Comparison of ENCODE assay signal across 13 mouse cellular contexts in genomic region chr17:71290486-71291410, GRCm38 (mm10). TPM values are rescaled to one million over a fixed set of nuclear protein-coding genes. Genes with fewer than 3 reads are reported as not detected.
DNase-seq lines count a peak whose midpoint lies in the region; ATAC-seq and TF ChIP-seq lines count a peak whose summit lies in the region.
"Had no signal": no experiment of that assay in that cellular context is flagged by ENCODE, and none has a peak within 500 bp of the region (broad histone marks: within the 10 kb centered on the region; RNA-seq: fewer than 3 reads in every experiment).

No protein-coding gene starts in this region.

- H3K27me3 ChIP-seq in heart, embryonic 15.5 days = no peaks in the 10 kb centered on the region
- no peaks in the 10 kb centered on the region for H3K27me3 ChIP-seq in heart, adult 2 months (ENCODE audit: control insufficient read depth, insufficient read depth, low read length)
- no peaks in the 10 kb centered on the region for H3K27me3 ChIP-seq in MEL (ENCODE audit: control insufficient read depth in 1 of 2, insufficient read depth in 2 of 2, low read length in 2 of 2)
- H3K27me3 ChIP-seq in liver, embryonic 14.5 days (ENCODE audit: control insufficient read depth, insufficient read depth, low read length) = no peaks in the 10 kb centered on the region
- H3K27me3 ChIP-seq: midbrain, embryonic 15.5 days; neural tube, embryonic 13.5 days had no signal

- H3K36me3 ChIP-seq in heart, embryonic 15.5 days = no peaks in the 10 kb centered on the region
- no peaks in the 10 kb centered on the region for H3K36me3 ChIP-seq in heart, adult 2 months (ENCODE audit: control insufficient read depth, insufficient read depth, low read length)
- H3K36me3 ChIP-seq in MEL (ENCODE audit: control insufficient read depth in 1 of 2, insufficient read depth in 2 of 2, low read length in 2 of 2) = peaks cover 0 to 79% of the 10 kb centered on the region in 2 experiments; a peak in 2 of 4 replicates
- H3K36me3 ChIP-seq in liver, embryonic 14.5 days (replicated peaks; ENCODE audit: control insufficient read depth, insufficient read depth, low read depth) = no peaks in the 10 kb centered on the region; the same call in 1 of the 2 replicates
- H3K36me3 ChIP-seq: midbrain, embryonic 15.5 days; neural tube, embryonic 13.5 days had no signal

- no peak overlapping the region for H3K9ac ChIP-seq in heart, embryonic 15.5 days
- no peak overlapping the region for H3K9ac ChIP-seq in heart, adult 2 months (ENCODE audit: low read depth, low read length)
- H3K9ac ChIP-seq in MEL (ENCODE audit: control insufficient read depth, low read depth, low read length, poor library complexity, severe bottlenecking) = peak overlapping the region; percentile 38; the same call in 1 of the 2 replicates
- H3K9ac ChIP-seq in liver, embryonic 14.5 days (replicated peaks) = peak overlapping the region; percentile 57
- H3K9ac ChIP-seq: midbrain, embryonic 15.5 days; neural tube, embryonic 13.5 days had no signal

- H3K4me2 ChIP-seq in heart, embryonic 15.5 days = peak overlapping the region; percentile 16
- H3K4me2 ChIP-seq in liver, embryonic 14.5 days (ENCODE audit: low read depth) = peak overlapping the region; percentile 65
- H3K4me2 ChIP-seq: midbrain, embryonic 15.5 days; neural tube, embryonic 13.5 days had no signal

- 38% methylated on average over 7 of the region's 7 CpGs for WGBS in heart, embryonic 15.5 days
- 53% methylated on average over 7 of the region's 7 CpGs for WGBS in heart, adult 2 months
- 24% methylated on average over 7 of the region's 7 CpGs for WGBS in liver, embryonic 14.5 days (ENCODE audit: insufficient replicate concordance)

- intact Hi-C loops in heart, adult 2 months (cut with DNase I) = no loop called here

- ATAC-seq in heart, embryonic 15.5 days (replicated peaks; ENCODE audit: insufficient number of reproducible peaks, insufficient read depth, low FRiP score, low read depth) = no peak
- ATAC-seq in liver, embryonic 14.5 days (ENCODE audit: insufficient read depth) = peak; percentile 90
- ATAC-seq: forebrain, embryonic 16.5 days; midbrain, embryonic 15.5 days had no signal

- peak overlapping the region; percentile 66 for H3K27ac ChIP-seq in heart, embryonic 15.5 days
- H3K27ac ChIP-seq in heart, adult 2 months = no peak overlapping the region; the same call in 1 of the 2 replicates
- H3K27ac ChIP-seq in MEL (ENCODE audit: control insufficient read depth, low read depth, low read length) = peak overlapping the region; percentile 94
- H3K27ac ChIP-seq in liver, embryonic 14.5 days = peak overlapping the region; percentile 97
- H3K27ac ChIP-seq: midbrain, embryonic 15.5 days; neural tube, embryonic 13.5 days had no signal

- no peak overlapping the region for H3K4me3 ChIP-seq in heart, embryonic 15.5 days
- no peak overlapping the region for H3K4me3 ChIP-seq in heart, adult 2 months
- no peak overlapping the region for H3K4me3 ChIP-seq in MEL (ENCODE audit: control insufficient read depth in 1 of 2, insufficient read depth in 1 of 2, low read depth in 2 of 2, low read length in 2 of 2)
- H3K4me3 ChIP-seq in liver, embryonic 14.5 days (ENCODE audit: insufficient read depth in 1 of 2, low read depth in 2 of 2, low read length in 2 of 2) = no peak overlapping the region
- H3K4me3 ChIP-seq: midbrain, embryonic 15.5 days; neural tube, embryonic 13.5 days had no signal

- no peak for TF ChIP-seq EP300 in heart, adult 2 months (IDR thresholded peaks at IDR 0.05; ENCODE audit: insufficient read depth, low read depth, low read length)
- peak; percentile 67 to 83 for TF ChIP-seq EP300 in MEL (IDR thresholded peaks at IDR 0.05; ENCODE audit: low read depth in 1 of 2, low read length in 2 of 2)
- peak; percentile 87 for TF ChIP-seq EP300 in liver, embryonic 14.5 days (IDR thresholded peaks at IDR 0.05; ENCODE audit: low read depth)

- DNase-seq in heart, adult 2 months = no peak
- DNase-seq in MEL (ENCODE audit: low read depth, low spot score) = peak; percentile 91
- peak; percentile 79 for DNase-seq in c-Kit-positive CD71-positive TER-119-negative erythroid progenitor cells, embryonic 14.5 days (ENCODE audit: low read depth)
- DNase-seq in liver, embryonic 14.5 days (ENCODE audit: low read depth in 3 of 3, low spot score in 3 of 3) = peak in 1 of 3 experiments; percentile 72
- DNase-seq in lung, postnatal 14 days = no peak
- no peak for DNase-seq in adrenal gland, postnatal 14 days
- DNase-seq: cerebellum, adult 8-10 months; right cerebral cortex, adult 18-20 months; thymus, postnatal 4 days had no signal

- TF ChIP-seq RAD21 in MEL (IDR thresholded peaks at IDR 0.05; ENCODE audit: low read depth, low read length) = no peak

- no peak for TF ChIP-seq CTCF in heart, adult 2 months (IDR thresholded peaks at IDR 0.05)
- no peak for TF ChIP-seq CTCF in MEL (IDR thresholded peaks at IDR 0.05 in 2 of 3, conservative IDR thresholded peaks at IDR 0.05 in 1 of 3; ENCODE audit: control insufficient read depth in 1 of 3, insufficient read depth in 1 of 3, low read depth in 2 of 3, low read length in 3 of 3, poor library complexity in 1 of 3, severe bottlenecking in 1 of 3)
- no peak for TF ChIP-seq CTCF in liver, embryonic 14.5 days (IDR thresholded peaks at IDR 0.05; ENCODE audit: low read depth)

- peaks cover 60% of the 10 kb centered on the region for H3K4me1 ChIP-seq in heart, embryonic 15.5 days (replicated peaks)
- H3K4me1 ChIP-seq in heart, adult 2 months (ENCODE audit: control insufficient read depth, insufficient read depth, low read length) = peaks cover 8% of the 10 kb centered on the region
- peaks cover 61 to 74% of the 10 kb centered on the region in 2 experiments for H3K4me1 ChIP-seq in MEL (ENCODE audit: control insufficient read depth in 1 of 2, insufficient read depth in 2 of 2, low read length in 2 of 2)
- H3K4me1 ChIP-seq in liver, embryonic 14.5 days (replicated peaks; ENCODE audit: control insufficient read depth in 2 of 2, insufficient read depth in 2 of 2, low read length in 1 of 2) = peaks cover 91 to 93% of the 10 kb centered on the region in 2 experiments
- H3K4me1 ChIP-seq: midbrain, embryonic 15.5 days; neural tube, embryonic 13.5 days had no signal

- no peak for TF ChIP-seq POLR2A in heart, adult 2 months (IDR thresholded peaks at IDR 0.05; ENCODE audit: insufficient read depth, low read depth, low read length)
- peak in 1 of 2 experiments; percentile 37; a peak in 1 of 4 replicates for TF ChIP-seq POLR2A in MEL (IDR thresholded peaks at IDR 0.05; ENCODE audit: control insufficient read depth in 1 of 2, insufficient read depth in 1 of 2, low read depth in 1 of 2, low read length in 2 of 2, poor library complexity in 1 of 2)

- H3K79me2 ChIP-seq in heart, adult 2 months (replicated peaks; ENCODE audit: control insufficient read depth, insufficient read depth, low read length) = no peaks in the 10 kb centered on the region; the same call in 1 of the 2 replicates
- H3K79me2 ChIP-seq in MEL (ENCODE audit: control insufficient read depth, insufficient read depth, low read length, poor library complexity) = peaks cover 17% of the 10 kb centered on the region

- no peaks in the 10 kb centered on the region for H3K9me3 ChIP-seq in heart, embryonic 15.5 days (replicated peaks)
- H3K9me3 ChIP-seq in MEL (replicated peaks; ENCODE audit: insufficient read depth, low read length) = no peaks in the 10 kb centered on the region
- no peaks in the 10 kb centered on the region for H3K9me3 ChIP-seq in liver, embryonic 14.5 days (ENCODE audit: control insufficient read depth, low read length)
- H3K9me3 ChIP-seq: midbrain, embryonic 15.5 days; neural tube, embryonic 13.5 days had no signal

TF ChIP-seq in MEL, 35 proteins besides CTCF, POLR2A, EP300 and RAD21 (continues in another document):
- TF ChIP-seq ZNF384 (IDR thresholded peaks at IDR 0.05; ENCODE audit: low read depth, low read length) (no peak), CHD1 (IDR thresholded peaks at IDR 0.05; ENCODE audit: low read depth, low read length) (no peak), MYB (IDR thresholded peaks at IDR 0.05; ENCODE audit: low read depth, low read length) (peak; percentile 14; the same call in 1 of the 2 replicates), USF2 (IDR thresholded peaks at IDR 0.05; ENCODE audit: borderline replicate concordance in 1 of 2, insufficient read depth in 1 of 2, low read depth in 1 of 2, low read length in 2 of 2) (no peak), ZKSCAN1 (IDR thresholded peaks at IDR 0.05; ENCODE audit: low read depth, low read length) (no peak), MEF2A (IDR thresholded peaks at IDR 0.05; ENCODE audit: extremely low read depth, insufficient replicate concordance, low read depth, low read length, poor library complexity, severe bottlenecking) (no peak), ELF1 (IDR thresholded peaks at IDR 0.05; ENCODE audit: low read depth, low read length) (no peak), SMC3 (IDR thresholded peaks at IDR 0.05; ENCODE audit: low read depth, low read length) (no peak), POLR2AphosphoS2 (IDR thresholded peaks at IDR 0.05; ENCODE audit: low read length) (no peak), ETS1 (IDR thresholded peaks at IDR 0.05; ENCODE audit: low read depth, low read length) (peak; percentile 76), TCF12 (IDR thresholded peaks at IDR 0.05; ENCODE audit: low read depth, low read length) (peak; percentile 85), NRF1 (IDR thresholded peaks at IDR 0.05; ENCODE audit: insufficient read depth, low read depth, low read length, poor library complexity, severe bottlenecking) (no peak), MAZ (IDR thresholded peaks at IDR 0.05; ENCODE audit: low read depth, low read length) (no peak), ZMIZ1 (IDR thresholded peaks at IDR 0.05; ENCODE audit: low read depth, low read length) (no peak; the same call in 1 of the 2 replicates), KAT2A (conservative IDR thresholded peaks at IDR 0.05; ENCODE audit: low read depth, low read length) (no peak), ZC3H11A (IDR thresholded peaks at IDR 0.05; ENCODE audit: low read depth, low read length) (no peak), TBP (IDR thresholded peaks at IDR 0.05; ENCODE audit: low read depth, low read length) (peak; percentile 10; the same call in 1 of the 2 replicates), GATA1 (IDR thresholded peaks at IDR 0.05; ENCODE audit: low read depth, low read length) (peak; percentile 75), TAL1 (IDR thresholded peaks at IDR 0.05; ENCODE audit: low read length) (peak; percentile 84)

RNA-seq across cellular contexts. Expression of gene Emilin2, which starts 21.0 kb away (rescaled TPM):
- 35.4 and 39.8 TPM in 2 replicates for polyA plus RNA-seq in heart, embryonic 15.5 days (2015; fragmentation: Nextera tagmentation; extraction: Ambion mirVana)
- 10 to 100 TPM; 43.3 to 43.5 TPM for total RNA-seq in heart, adult 2 months (2021)
- polyA plus RNA-seq in heart, adult 2 months (2012; rRNA removed) = 37.2 and 39.3 TPM in 2 replicates
- 76.6 and 92.6 TPM in 2 replicates for total RNA-seq in MEL (2012; rRNA removed)
- polyA plus RNA-seq in MEL (2012; ENCODE audit: insufficient read depth in 1 of 2, insufficient read length in 2 of 2, low read depth in 1 of 2, low replicate concordance in 2 of 2, missing spikeins in 1 of 2) = 10 to 100 TPM; 37.4 to 95.5 TPM
- polyA plus RNA-seq in liver, embryonic 14.5 days (2012; rRNA removed) = 13.2 and 17.3 TPM in 2 replicates
- polyA plus RNA-seq in liver, embryonic 14.5 days (2014; fragmentation: Nextera tagmentation; extraction: Ambion mirVana) = 24.1 and 27.5 TPM in 2 replicates
- 9.2 and 9.4 TPM in 2 replicates for total RNA-seq in adrenal gland, postnatal 14 days (2021)

Comparison
In these comparisons a context has a peak if more than half of its experiments do, and no peak if none do; other contexts are left out.
1. H3K9ac ChIP-seq: peak in MEL (single experiment) and liver, embryonic 14.5 days (single experiment); none in heart, embryonic 15.5 days (single experiment) and heart, adult 2 months (single experiment).
2. DNase-seq: peak in MEL (single experiment) and c-Kit-positive CD71-positive TER-119-negative erythroid progenitor cells, embryonic 14.5 days (single experiment); none in heart, adult 2 months (0 of 2), lung, postnatal 14 days (single experiment) and adrenal gland, postnatal 14 days (single experiment).